In genomic region chr4:150426880-150427476, GRCm38 (mm10) we compare ENCODE assay signal across 13 mouse cellular contexts.
DNase-seq lines count a peak whose midpoint lies in the region; ATAC-seq lines count a peak whose summit lies in the region.
"Had no signal": no experiment of that assay in that cellular context is flagged by ENCODE, and none has a peak within 500 bp of the region (broad histone marks: within the 10 kb centered on the region; RNA-seq: fewer than 3 reads in every experiment).

No protein-coding gene starts in this region.

- H3K4me1 ChIP-seq in neural tube, embryonic 11.5 days (ENCODE audit: control insufficient read depth, insufficient read depth, low read length) = peaks cover 31% of the 10 kb centered on the region
- peaks cover 35% of the 10 kb centered on the region for H3K4me1 ChIP-seq in midbrain, embryonic 12.5 days

- H3K9ac ChIP-seq in neural tube, embryonic 11.5 days (ENCODE audit: low read length) = peak overlapping the region; percentile 30
- peak overlapping the region; percentile 31; the same call in 1 of the 2 replicates for H3K9ac ChIP-seq in midbrain, embryonic 12.5 days (replicated peaks)
- H3K9ac ChIP-seq: intestine, embryonic 15.5 days had no signal

- WGBS in neural tube, embryonic 11.5 days = 40% methylated on average over 5 of the region's 5 CpGs
- 21% methylated on average over 5 of the region's 5 CpGs for WGBS in midbrain, embryonic 12.5 days

- peak overlapping the region; percentile 2; the same call in 1 of the 2 replicates for H3K4me2 ChIP-seq in neural tube, embryonic 11.5 days (ENCODE audit: low read depth)
- peak overlapping the region; percentile 31 for H3K4me2 ChIP-seq in midbrain, embryonic 12.5 days (replicated peaks)
- H3K4me2 ChIP-seq: intestine, embryonic 15.5 days had no signal

- DNase-seq in heart, adult 11 months = peak; percentile 70
- no peak for DNase-seq in heart, postnatal 36 days
- no peak for DNase-seq in neural tube, embryonic 11.5 days (ENCODE audit: low spot score)
- no peak for DNase-seq in neural tube, embryonic 10.5 days (ENCODE audit: extremely low spot score, low spot score)
- DNase-seq in right cerebral cortex, adult 2 months (ENCODE audit: low spot score in 2 of 2) = no peak
- DNase-seq in gastrocnemius, postnatal 25 days = no peak
- no peak for DNase-seq in kidney, adult 11 months
- DNase-seq: gastrocnemius, adult 2 months; thymus, postnatal 25 days had no signal

- H3K27ac ChIP-seq in neural tube, embryonic 11.5 days (ENCODE audit: low read depth, low read length) = peak overlapping the region; percentile 79
- peak overlapping the region; percentile 91 for H3K27ac ChIP-seq in midbrain, embryonic 12.5 days (replicated peaks)
- H3K27ac ChIP-seq: gastrocnemius, adult 2 months; intestine, embryonic 15.5 days; layer of hippocampus, adult 2 months; limb, embryonic 10.5 days had no signal

- intact Hi-C loops in heart, postnatal 36 days (cut with DNase I) = no loop called here

- no peak overlapping the region for H3K4me3 ChIP-seq in neural tube, embryonic 11.5 days (ENCODE audit: low read depth, low read length)
- no peak overlapping the region for H3K4me3 ChIP-seq in midbrain, embryonic 12.5 days
- H3K4me3 ChIP-seq: gastrocnemius, adult 2 months; intestine, embryonic 15.5 days; layer of hippocampus, adult 2 months; limb, embryonic 10.5 days had no signal

- no peak; the same call in 1 of the 2 replicates for ATAC-seq in neural tube, embryonic 11.5 days (ENCODE audit: insufficient read depth, low FRiP score, low TSS enrichment)
- peak; percentile 85; the same call in 1 of the 2 replicates for ATAC-seq in midbrain, embryonic 12.5 days (ENCODE audit: low FRiP score, low read depth)
- ATAC-seq: intestine, embryonic 15.5 days had no signal

- no peaks in the 10 kb centered on the region for H3K9me3 ChIP-seq in neural tube, embryonic 11.5 days (ENCODE audit: control insufficient read depth, low read length)
- no peaks in the 10 kb centered on the region for H3K9me3 ChIP-seq in midbrain, embryonic 12.5 days
- H3K9me3 ChIP-seq: intestine, embryonic 15.5 days; limb, embryonic 10.5 days had no signal

- H3K36me3 ChIP-seq in neural tube, embryonic 11.5 days (ENCODE audit: control insufficient read depth, insufficient read depth, low read length) = no peaks in the 10 kb centered on the region
- no peaks in the 10 kb centered on the region for H3K36me3 ChIP-seq in midbrain, embryonic 12.5 days
- H3K36me3 ChIP-seq: intestine, embryonic 15.5 days had no signal

- no peaks in the 10 kb centered on the region for H3K27me3 ChIP-seq in neural tube, embryonic 11.5 days (ENCODE audit: control insufficient read depth, insufficient read depth, low read length)
- H3K27me3 ChIP-seq in midbrain, embryonic 12.5 days = no peaks in the 10 kb centered on the region
- H3K27me3 ChIP-seq: intestine, embryonic 15.5 days had no signal
